Mouse (Mus musculus) olfactory bulb, adult 2 months (tissue): Measurements from ENCODE around the gene Lrch3. TPM values are rescaled to one million over a fixed set of nuclear protein-coding genes. Genes with fewer than 3 reads are reported as not detected.
"Not testable (repeated sequence)": the region's sequence is repeated elsewhere in the genome, so short reads cannot be mapped to it uniquely, and the experiment has no call there.

Source experiments
- H3K27ac ChIP-seq: fragments of 200-500 bp; 2 replicates; pipeline ENCODE4 v1.5.1; 2012; ENCODE audit warnings: low read depth, low read length; ENCODE audit not compliant: insufficient read depth
- H3K4me1 ChIP-seq: fragments of 200-500 bp; 2 replicates; pipeline ENCODE4 v1.6.1; 2012; ENCODE audit warnings: low read length; ENCODE audit not compliant: control insufficient read depth, insufficient read depth
- H3K4me3 ChIP-seq: fragments of 200-500 bp; 2 replicates; pipeline ENCODE4 v1.5.1; 2012; ENCODE audit warnings: mild to moderate bottlenecking, low read depth, low read length, moderate library complexity; ENCODE audit not compliant: insufficient read depth
- CTCF ChIP-seq: fragments of 200-500 bp; IDR thresholded peaks from 2 replicates; pipeline ENCODE4 v1.5.1; 2012; ENCODE audit warnings: low read depth, mild to moderate bottlenecking, low read length, moderate library complexity; ENCODE audit not compliant: insufficient read depth
- POLR2A ChIP-seq: fragments of 200-500 bp; IDR thresholded peaks from 2 replicates; pipeline ENCODE4 v1.6.1; 2012; ENCODE audit warnings: mild to moderate bottlenecking, low read depth, low read length, moderate library complexity; ENCODE audit not compliant: insufficient read depth
- WGBS: fragments of 180-500 bp; shearing (Covaris S2); methylation state at CpG from one replicate; pipeline ENCODE4 v1.1.7; 2018; 5-methylcytosine and 5-hydroxymethylcytosine counted together
- polyA plus RNA-seq: library from polyadenylated mRNA; stranded (reverse); fragments of >200 nt; gene quantifications from 2 replicates; pipeline ENCODE4 v1.2.4, GENCODE M21; 2012; ENCODE audit warnings: low replicate concordance; ENCODE audit not compliant: missing spikeins, insufficient read depth, insufficient read length

The Lrch3 gene
- polyA plus RNA-seq, 1 experiment, result not detected

GRCm38 (mm10) chr16:32906186-32906585, 7.7 kb upstream of the Lrch3 start:
- WGBS, result 85% methylated on average over 2 of the region's 2 CpGs
- H3K27ac ChIP-seq, result no peak overlapping the region
- H3K4me1 ChIP-seq, result no peaks in the 10 kb centered on the region
- no peak overlapping the region for H3K4me3 ChIP-seq
- TF ChIP-seq CTCF (no peak), POLR2A (no peak)

- Histone ChIP-seq H3K4me1 (no peaks in the 10 kb centered on the region), H3K4me3 (no peak overlapping the region), H3K27ac (no peak overlapping the region)
- TF ChIP-seq POLR2A, result no peak
- no peak for TF ChIP-seq CTCF
- WGBS, result 87% methylated on average over 8 of the region's 8 CpGs
These were observed 7.2 kb upstream of the Lrch3 start for GRCm38 (mm10) chr16:32906727-32907126.

GRCm38 (mm10) chr16:32913212-32913611, 688 bp upstream of the Lrch3 start:
- H3K27ac ChIP-seq, result no peak overlapping the region
- peaks cover 2% of the 10 kb centered on the region; the same call in 1 of the 2 replicates for H3K4me1 ChIP-seq
- TF ChIP-seq CTCF, result no peak
- TF ChIP-seq POLR2A, result no peak
- WGBS, result 57% methylated on average over 7 of the region's 7 CpGs
- no peak overlapping the region for H3K4me3 ChIP-seq

- no peak for TF ChIP-seq POLR2A
- no peak for TF ChIP-seq CTCF
- H3K4me1 ChIP-seq, result peaks cover 2% of the 10 kb centered on the region; the same call in 1 of the 2 replicates
- no peak overlapping the region for H3K27ac ChIP-seq
- WGBS, result 60% methylated on average over 9 of the region's 9 CpGs
- peak overlapping the region; percentile 7; the same call in 1 of the 2 replicates for H3K4me3 ChIP-seq
These were observed 1.6 kb downstream of the Lrch3 start for GRCm38 (mm10) chr16:32915292-32916068.

GRCm38 (mm10) chr16:32926629-32927028, 12.7 kb downstream of the Lrch3 start:
- H3K27ac ChIP-seq, H3K4me1 ChIP-seq, H3K4me3 ChIP-seq: not testable (repeated sequence)
- 87% methylated on average over 9 of the region's 9 CpGs for WGBS

GRCm38 (mm10) chr16:32927044-32927443, 13.1 kb downstream of the Lrch3 start:
- Histone ChIP-seq H3K4me3 (no peak overlapping the region), H3K27ac (no peak overlapping the region), H3K4me1 (peaks cover 2% of the 10 kb centered on the region; the same call in 1 of the 2 replicates)
- WGBS, result 88% methylated on average over 8 of the region's 8 CpGs
- TF ChIP-seq CTCF, result no peak
- no peak for TF ChIP-seq POLR2A

GRCm38 (mm10) chr16:32929918-32930317, 16.0 kb downstream of the Lrch3 start:
- no peak for TF ChIP-seq POLR2A
- TF ChIP-seq CTCF, result no peak
- WGBS, result 36% methylated on average over 2 of the region's 2 CpGs
- Histone ChIP-seq H3K4me3 (no peak overlapping the region), H3K4me1 (peaks cover 2% of the 10 kb centered on the region; the same call in 1 of the 2 replicates), H3K27ac (no peak overlapping the region)

- no peak overlapping the region for H3K4me3 ChIP-seq
- no peak overlapping the region for H3K27ac ChIP-seq
- TF ChIP-seq CTCF (no peak), POLR2A (no peak)
- WGBS, result 58% methylated on average over 2 of the region's 2 CpGs
- peaks cover 9% of the 10 kb centered on the region for H3K4me1 ChIP-seq
These were observed 20.6 kb downstream of the Lrch3 start for GRCm38 (mm10) chr16:32934470-32934869.

- H3K27ac ChIP-seq, result no peak overlapping the region
- H3K4me1 ChIP-seq, result peaks cover 11% of the 10 kb centered on the region
- no peak for TF ChIP-seq CTCF
- no peak for TF ChIP-seq POLR2A
- H3K4me3 ChIP-seq, result no peak overlapping the region
- WGBS, result 74% methylated on average over 1 of the region's 1 CpGs
These were observed 21.2 kb downstream of the Lrch3 start for GRCm38 (mm10) chr16:32935088-32935487.

GRCm38 (mm10) chr16:32937358-32937757, 23.5 kb downstream of the Lrch3 start:
- Histone ChIP-seq H3K27ac (no peak overlapping the region), H3K4me1 (peaks cover 11% of the 10 kb centered on the region), H3K4me3 (no peak overlapping the region)
- 56% methylated on average over 2 of the region's 2 CpGs for WGBS
- TF ChIP-seq CTCF (no peak), POLR2A (no peak)

GRCm38 (mm10) chr16:32939301-32939700, 25.4 kb downstream of the Lrch3 start:
- WGBS, result 17% methylated on average over 3 of the region's 3 CpGs
- H3K27ac ChIP-seq, H3K4me3 ChIP-seq: not testable (repeated sequence)

GRCm38 (mm10) chr16:32939716-32940115, 25.8 kb downstream of the Lrch3 start:
- H3K4me1 ChIP-seq, result peaks cover 11% of the 10 kb centered on the region
- H3K4me3 ChIP-seq, H3K27ac ChIP-seq: not testable (repeated sequence)
- 91% methylated on average over 4 of the region's 4 CpGs for WGBS

More at GRCm38 (mm10) chr16:32939301-32939700, 25.4 kb downstream of the Lrch3 start:
- H3K4me1 ChIP-seq, result peaks cover 11% of the 10 kb centered on the region

GRCm38 (mm10) chr16:32941226-32941625, 27.3 kb downstream of the Lrch3 start:
- WGBS, result 72% methylated on average over 2 of the region's 2 CpGs
- not testable (repeated sequence) for H3K27ac ChIP-seq, H3K4me1 ChIP-seq, H3K4me3 ChIP-seq
